Mouse (Mus musculus): ENCODE data around the gene BC030867. TPM values are rescaled to one million over a fixed set of nuclear protein-coding genes. Genes with fewer than 3 reads are reported as not detected.
A peak's percentile ranks its signal among the peaks of the same experiment; 100 is the strongest.
"Not testable (repeated sequence)": the region's sequence is repeated elsewhere in the genome, so short reads cannot be mapped to it uniquely, and the experiment has no call there.

BC030867 gene
- total RNA-seq, 2 experiments from 2014 or later = 2.3 to 2.6 TPM

GRCm38 (mm10) chr11:102249351-102250090 is 839 bp downstream of the BC030867 start:
- DNase-seq (ENCODE audit: low spot score in 2 of 2) = no peak

GRCm38 (mm10) chr11:102257514-102257913 is 8.8 kb downstream of the BC030867 start:
- no peak for DNase-seq (ENCODE audit: low spot score in 2 of 2)

GRCm38 (mm10) chr11:102258095-102258494 is 9.4 kb downstream of the BC030867 start:
- no peak for DNase-seq (ENCODE audit: low spot score in 2 of 2)

GRCm38 (mm10) chr11:102258521-102258920 is 9.8 kb downstream of the BC030867 start:
- DNase-seq (ENCODE audit: low spot score in 2 of 2) = no peak

GRCm38 (mm10) chr11:102263211-102263610 is 14.5 kb downstream of the BC030867 start:
- DNase-seq (ENCODE audit: low spot score in 2 of 2) = no peak

GRCm38 (mm10) chr11:102265816-102266215 is 17.1 kb downstream of the BC030867 start:
- no peak for DNase-seq (ENCODE audit: low spot score in 2 of 2)

GRCm38 (mm10) chr11:102266631-102267355 is 18.1 kb downstream of the BC030867 start:
- DNase-seq (ENCODE audit: low spot score in 2 of 2) = no peak

- DNase-seq (ENCODE audit: low spot score in 2 of 2) = peak; percentile 59 to 77
Measured at GRCm38 (mm10) chr11:102267480-102267879, 18.8 kb downstream of the BC030867 start.

GRCm38 (mm10) chr11:102268520-102269244 is 20.0 kb downstream of the BC030867 start, which contains the start of gene Asb16:
TSS of gene Asb16 (plus strand) at chr11:102268743.
- DNase-seq (ENCODE audit: low spot score in 2 of 2) = no peak

- no peak for DNase-seq (ENCODE audit: low spot score in 2 of 2)
Measured at GRCm38 (mm10) chr11:102276411-102276915, 27.8 kb downstream of the BC030867 start.

GRCm38 (mm10) chr11:102277754-102278153 is 29.1 kb downstream of the BC030867 start:
- DNase-seq (ENCODE audit: low spot score in 2 of 2) = no peak

- no peak for DNase-seq (ENCODE audit: low spot score in 2 of 2)
Measured at GRCm38 (mm10) chr11:102279595-102279994, 30.9 kb downstream of the BC030867 start.

GRCm38 (mm10) chr11:102280267-102280666 is 31.6 kb downstream of the BC030867 start:
- DNase-seq (ENCODE audit: low spot score in 2 of 2) = not testable (repeated sequence)

- no peak for DNase-seq (ENCODE audit: low spot score in 2 of 2)
Measured at GRCm38 (mm10) chr11:102283922-102284321, 35.2 kb downstream of the BC030867 start.

GRCm38 (mm10) chr11:102284501-102285094 is 35.9 kb downstream of the BC030867 start, which contains the start of gene Tmub2:
TSS of gene Tmub2 (plus strand) at chr11:102284931.
- peak; percentile 77 to 94 for DNase-seq (ENCODE audit: low spot score in 2 of 2)

- no peak for DNase-seq (ENCODE audit: low spot score in 2 of 2)
Measured at GRCm38 (mm10) chr11:102285095-102285834, 36.6 kb downstream of the BC030867 start.

GRCm38 (mm10) chr11:102287485-102287884 is 38.8 kb downstream of the BC030867 start:
- DNase-seq (ENCODE audit: low spot score in 2 of 2) = no peak

- DNase-seq (ENCODE audit: low spot score in 2 of 2) = no peak
Measured at GRCm38 (mm10) chr11:102288027-102288804, 39.5 kb downstream of the BC030867 start.

GRCm38 (mm10) chr11:102288913-102289312 is 40.2 kb downstream of the BC030867 start:
- peak in 1 of 2 experiments; percentile 62 for DNase-seq (ENCODE audit: low spot score in 2 of 2)
